Mouse (Mus musculus) hindbrain, embryonic 11.5 days (tissue): Measurements from ENCODE around the gene Fcer1g. TPM values are rescaled to one million over a fixed set of nuclear protein-coding genes. Genes with fewer than 3 reads are reported as not detected.

Experiments
- ATAC-seq: fragments of 200-750 bp; cut with Nextera tagmentation; 2 replicates; pipeline ENCODE4 v1.8.0; 2017; ENCODE audit warnings: mild to moderate bottlenecking, moderate TSS enrichment, moderate library complexity; ENCODE audit not compliant: low FRiP score
- DNase-seq: peaks from one replicate; pipeline ENCODE4 v3.0.0-alpha.2; 2015; ENCODE audit warnings: low spot score
- H3K27ac ChIP-seq: fragments of 300-500 bp; sonication (generic); 2 replicates; pipeline ENCODE4 v1.5.1; 2014; ENCODE audit warnings: mild to moderate bottlenecking, low read depth, low read length
- H3K27me3 ChIP-seq: fragments of 300-500 bp; sonication (generic); 2 replicates; pipeline ENCODE4 v1.6.1; 2014; ENCODE audit warnings: mild to moderate bottlenecking, low read length, moderate library complexity, mixed read lengths; ENCODE audit not compliant: control insufficient read depth, insufficient read depth
- H3K36me3 ChIP-seq: fragments of 300-500 bp; sonication (generic); 2 replicates; pipeline ENCODE4 v1.6.1; 2014; ENCODE audit warnings: mild to moderate bottlenecking, low read length, moderate library complexity, mixed read lengths; ENCODE audit not compliant: control insufficient read depth, insufficient read depth
- H3K4me1 ChIP-seq: fragments of 300-500 bp; sonication (generic); replicated peaks from 2 replicates; pipeline ENCODE4 v1.6.1; 2014; ENCODE audit warnings: low read length, mixed read lengths; ENCODE audit not compliant: control insufficient read depth, insufficient read depth
- H3K4me2 ChIP-seq: fragments of 300-500 bp; sonication (generic); replicated peaks from 2 replicates; pipeline ENCODE4 v1.6.1; 2014; ENCODE audit warnings: mild to moderate bottlenecking, low read depth, low read length
- H3K4me3 ChIP-seq: fragments of 300-500 bp; sonication (generic); 2 replicates; pipeline ENCODE4 v1.5.1; 2014; ENCODE audit warnings: low read depth, low read length
- H3K9ac ChIP-seq: fragments of 300-500 bp; sonication (generic); 2 replicates; pipeline ENCODE4 v1.6.1; 2014; ENCODE audit warnings: low read depth, low read length
- H3K9me3 ChIP-seq: fragments of 300-500 bp; sonication (generic); 2 replicates; pipeline ENCODE4 v1.6.1; 2016; ENCODE audit warnings: low read length; ENCODE audit not compliant: control insufficient read depth
- WGBS: fragments of 180-500 bp; shearing (Covaris S2); extraction: QIAGEN DNeasy Blood & Tissue Kit; methylation state at CpG from one replicate; pipeline ENCODE4 v1.1.7; 2014; 5-methylcytosine and 5-hydroxymethylcytosine counted together
- polyA plus RNA-seq: library from polyadenylated mRNA; unstranded; fragments of >200 nt; fragmentation: Nextera tagmentation; extraction: Ambion mirVana; gene quantifications from 2 replicates; pipeline ENCODE4 v1.2.1, GENCODE M21; 2014

Gene Fcer1g
- polyA plus RNA-seq, 1 experiment from 2014 or later = 26.1 TPM

DNA sequence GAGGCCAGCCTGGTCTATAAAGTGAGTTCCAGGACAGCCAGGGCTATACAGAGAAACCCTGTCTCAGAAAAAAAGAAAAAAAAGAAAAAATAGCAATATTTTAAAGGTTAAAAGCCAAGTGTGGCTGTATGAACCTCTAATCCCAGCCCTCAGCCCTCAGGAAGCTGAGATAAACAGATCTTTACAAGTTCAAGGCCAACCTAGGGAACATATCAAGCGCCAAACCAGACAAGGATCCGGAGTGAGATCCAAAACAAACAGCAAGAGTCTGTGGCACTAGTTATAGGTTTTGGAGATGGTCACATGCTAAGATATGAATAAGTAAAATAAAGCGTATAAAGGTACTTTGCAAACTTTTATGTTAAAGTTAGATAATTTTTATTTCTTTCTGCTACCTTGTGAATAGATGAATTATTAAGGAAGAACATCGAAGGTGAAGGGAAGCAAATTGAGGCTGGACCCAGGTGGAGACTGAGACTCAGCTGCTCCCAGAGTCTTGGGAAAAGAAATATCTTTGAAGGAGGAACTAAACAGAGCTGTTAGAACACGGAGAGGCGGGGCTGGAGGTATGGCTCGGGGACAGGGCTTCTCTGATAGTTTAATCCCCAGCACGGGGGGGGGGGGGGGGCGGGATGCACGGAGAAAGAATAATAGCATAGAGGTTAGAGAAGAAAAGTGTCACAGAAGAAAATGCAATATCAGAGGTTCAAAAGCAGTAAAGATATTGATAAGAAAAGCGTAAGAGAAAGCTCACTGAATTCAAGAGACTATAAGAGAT is 30.5 kb downstream of the Fcer1g start:
- H3K27me3 ChIP-seq = no peaks in the 10 kb centered on the region
- H3K27ac ChIP-seq = no peak overlapping the region
- H3K4me3 ChIP-seq = no peak overlapping the region
- no peaks in the 10 kb centered on the region for H3K36me3 ChIP-seq
- H3K4me1 ChIP-seq = no peaks in the 10 kb centered on the region
- DNase-seq (no peak), ATAC-seq (no peak)
- 67% methylated on average over 9 of the region's 11 CpGs for WGBS
- no peak overlapping the region for H3K4me2 ChIP-seq
- H3K9me3 ChIP-seq = no peaks in the 10 kb centered on the region
- H3K9ac ChIP-seq = no peak overlapping the region

DNA sequence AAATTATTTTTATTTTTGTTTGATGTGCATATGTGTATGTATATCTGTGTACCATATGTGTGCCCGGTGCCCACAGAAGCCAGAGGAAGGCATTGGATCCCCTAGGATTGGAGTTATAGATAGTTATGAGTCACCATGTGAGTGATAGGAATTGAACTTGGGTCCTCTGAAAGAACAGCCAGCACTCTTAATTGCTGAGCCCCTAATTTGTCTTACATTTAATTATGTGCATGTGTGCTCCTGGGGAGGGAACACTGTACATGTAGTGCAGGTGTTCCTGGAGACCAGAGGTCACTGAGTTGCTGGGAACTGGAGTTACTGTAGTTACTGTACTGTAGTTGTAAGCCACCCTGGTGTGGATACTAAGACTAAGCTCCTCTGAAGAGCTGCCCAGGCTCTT is 33.4 kb downstream of the Fcer1g start:
- H3K36me3 ChIP-seq = no peaks in the 10 kb centered on the region
- H3K9me3 ChIP-seq = no peaks in the 10 kb centered on the region
- 98% methylated on average over 1 of the region's 1 CpGs for WGBS
- H3K27me3 ChIP-seq = peaks cover 11% of the 10 kb centered on the region; the same call in 1 of the 2 replicates
- no peak overlapping the region for H3K9ac ChIP-seq
- 0 out of 2 replicates have a peak, but pooled peaks cover 1% of the 10 kb centered on the region for H3K4me1 ChIP-seq
- H3K4me2 ChIP-seq = no peak overlapping the region
- DNase-seq = no peak
- H3K27ac ChIP-seq = no peak overlapping the region
- no peak overlapping the region for H3K4me3 ChIP-seq
- no peak for ATAC-seq

GRCm38 (mm10) chr1:171199532-171199931 is 34.6 kb downstream of the Fcer1g start:
- Histone ChIP-seq H3K9ac (no peak overlapping the region), H3K4me1 (0 out of 2 replicates have a peak, but pooled peaks cover 3% of the 10 kb centered on the region), H3K36me3 (no peaks in the 10 kb centered on the region), H3K27me3 (peaks cover 21% of the 10 kb centered on the region), H3K4me2 (no peak overlapping the region), H3K27ac (no peak overlapping the region), H3K9me3 (no peaks in the 10 kb centered on the region), H3K4me3 (no peak overlapping the region)
- ATAC-seq = no peak
- DNase-seq = no peak
- WGBS = 58% methylated on average over 1 of the region's 1 CpGs

GRCm38 (mm10) chr1:171195887-171196397 is 38.2 kb downstream of the Fcer1g start, which contains the start of gene Pcp4l1:
Pcp4l1 (minus strand) TSS chr1:171196268.
- 0 out of 2 replicates have a peak, but pooled peaks cover 6% of the 10 kb centered on the region for H3K4me1 ChIP-seq
- ATAC-seq (peak; percentile 75), DNase-seq (peak; percentile 60)
- peak within 1 kb of the TSS; percentile 58 for H3K4me3 ChIP-seq
- peak within 1 kb of the TSS; percentile 37 for H3K9ac ChIP-seq
- peaks cover 38% of the 10 kb centered on the region for H3K27me3 ChIP-seq
- WGBS = 1% methylated on average over 33 of the region's 33 CpGs
- H3K9me3 ChIP-seq = no peaks in the 10 kb centered on the region
- H3K36me3 ChIP-seq = no peaks in the 10 kb centered on the region
- H3K27ac ChIP-seq = no peak within 1 kb of the TSS
- peak within 1 kb of the TSS; percentile 93 for H3K4me2 ChIP-seq

DNA sequence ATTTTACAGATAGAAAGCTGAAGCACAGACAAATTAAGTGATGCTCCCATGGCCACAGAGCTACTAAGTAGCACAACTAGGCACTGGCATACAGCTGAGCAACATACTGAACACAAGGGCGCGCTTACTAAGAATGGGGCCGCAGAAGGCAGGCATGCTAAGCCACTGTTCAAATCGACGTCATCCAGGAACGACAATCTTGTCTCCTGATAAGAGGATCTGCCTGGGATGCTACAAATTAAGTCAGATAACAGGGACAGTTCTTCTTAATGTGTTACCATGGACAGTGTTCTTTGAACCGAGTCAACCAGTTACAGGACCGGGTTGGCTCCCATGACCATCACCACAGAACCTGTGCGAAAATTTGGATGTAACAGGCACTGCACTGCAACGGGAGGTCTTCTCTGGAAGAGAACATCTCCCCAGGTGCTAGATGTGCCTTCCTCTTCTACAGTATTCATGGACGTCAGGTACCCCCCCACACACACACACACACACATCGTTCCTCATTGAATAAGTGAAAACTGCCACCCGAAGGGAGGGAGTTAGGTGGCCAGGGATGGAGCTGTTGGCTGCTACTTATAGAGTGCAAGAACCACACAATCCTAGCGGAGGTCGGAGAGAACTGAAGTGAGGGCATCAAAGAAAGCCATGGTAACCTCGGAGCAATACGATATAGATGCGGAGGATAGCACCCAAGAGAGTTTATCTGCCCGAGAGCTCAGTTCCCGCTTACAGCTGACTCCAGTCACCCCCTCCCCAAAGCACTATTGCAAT is 38.9 kb downstream of the Fcer1g start:
- 7% methylated on average over 20 of the region's 20 CpGs for WGBS
- H3K27ac ChIP-seq = no peak overlapping the region
- no peaks in the 10 kb centered on the region for H3K36me3 ChIP-seq
- H3K4me1 ChIP-seq = 0 out of 2 replicates have a peak, but pooled peaks cover 6% of the 10 kb centered on the region
- peaks cover 38% of the 10 kb centered on the region for H3K27me3 ChIP-seq
- H3K9ac ChIP-seq = peak overlapping the region; percentile 37; the same call in 1 of the 2 replicates
- no peaks in the 10 kb centered on the region for H3K9me3 ChIP-seq
- H3K4me3 ChIP-seq = peak overlapping the region; percentile 58
- peak; percentile 54 for DNase-seq
- ATAC-seq = 0 out of 2 replicates have a peak, but pooled peaks have one; percentile 2
- H3K4me2 ChIP-seq = peak overlapping the region; percentile 93

- no peak overlapping the region for H3K27ac ChIP-seq
- peak overlapping the region; percentile 32; the same call in 1 of the 2 replicates for H3K4me2 ChIP-seq
- H3K4me1 ChIP-seq = peaks cover 6% of the 10 kb centered on the region; the same call in 1 of the 2 replicates
- 20% methylated on average over 11 of the region's 11 CpGs for WGBS
- 0 out of 2 replicates have a peak overlapping the region, but pooled peaks have one; percentile 8 for H3K4me3 ChIP-seq
- ATAC-seq (no peak), DNase-seq (peak; percentile 31)
- no peak overlapping the region for H3K9ac ChIP-seq
- H3K36me3 ChIP-seq = no peaks in the 10 kb centered on the region
- peaks cover 38% of the 10 kb centered on the region for H3K27me3 ChIP-seq
- H3K9me3 ChIP-seq = no peaks in the 10 kb centered on the region
These were observed 40.0 kb downstream of the Fcer1g start for GRCm38 (mm10) chr1:171193911-171194830.

DNA sequence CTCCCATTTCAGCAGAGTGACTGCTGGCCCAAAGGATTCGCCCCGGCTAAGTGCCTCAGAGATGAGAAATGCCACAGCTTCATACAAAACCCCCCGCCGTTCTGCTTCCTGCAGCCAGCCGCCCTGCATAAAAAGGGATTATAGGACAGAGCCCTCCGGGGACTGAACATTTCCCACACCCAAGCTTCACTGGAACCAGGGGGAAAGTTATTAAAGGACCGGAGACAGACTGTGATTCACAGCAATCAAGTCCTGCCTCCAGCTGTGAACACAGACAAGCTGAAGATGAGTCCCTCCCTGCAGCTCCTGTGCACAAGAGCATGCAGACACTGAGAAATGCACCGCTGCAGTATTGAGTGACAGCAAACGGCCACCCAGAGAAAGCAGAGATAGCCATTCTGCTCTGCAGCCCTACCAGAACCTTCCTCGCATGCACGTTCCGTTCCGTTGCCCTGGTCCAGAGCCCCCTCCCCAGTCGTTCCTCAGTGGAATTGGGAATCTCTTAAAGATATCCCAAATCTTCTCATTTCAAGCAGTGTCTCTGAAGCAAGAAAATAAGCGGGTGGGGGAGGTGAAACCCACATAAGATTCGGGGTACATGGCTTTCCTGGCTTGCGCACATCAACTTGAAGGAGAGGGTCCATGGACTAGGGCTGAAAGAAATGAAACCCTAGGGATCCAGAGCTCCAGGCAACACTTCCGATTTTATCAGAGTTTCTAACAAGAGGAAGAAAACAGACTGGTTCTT is 40.9 kb downstream of the Fcer1g start:
- Histone ChIP-seq H3K4me1 (peaks cover 6% of the 10 kb centered on the region; the same call in 1 of the 2 replicates), H3K9ac (0 out of 2 replicates have a peak overlapping the region, but pooled peaks have one; percentile 19), H3K27me3 (peaks cover 38% of the 10 kb centered on the region), H3K4me3 (peak overlapping the region; percentile 8; the same call in 1 of the 2 replicates), H3K36me3 (no peaks in the 10 kb centered on the region), H3K9me3 (no peaks in the 10 kb centered on the region), H3K27ac (peak overlapping the region; percentile 21; the same call in 1 of the 2 replicates), H3K4me2 (peak overlapping the region; percentile 32)
- DNase-seq (peak; percentile 54), ATAC-seq (peak; percentile 28; the same call in 1 of the 2 replicates)
- WGBS = 3% methylated on average over 18 of the region's 18 CpGs
